Mouse (Mus musculus) layer of hippocampus, postnatal 36 days (tissue): ENCODE data around the gene Pgr. TPM values are rescaled to one million over a fixed set of nuclear protein-coding genes. Genes with fewer than 3 reads are reported as not detected.

Experiments used
- DNase-seq, 2 experiments: peaks; one replicate each; pipeline ENCODE4 v3.0.0; 2022
- total RNA-seq, 2 experiments: library from RNA; stranded (reverse); gene quantifications; 2 replicates each; pipeline ENCODE4 v1.2.3; 2021

The Pgr gene
- 10 to 100 TPM; 10.4 to 10.7 TPM for total RNA-seq

- peak; percentile 11 to 23 for DNase-seq
These were observed at the start of gene Pgr for GRCm38 (mm10) chr9:8899616-8900202. Gene Pgr (plus strand): TSS chr9:8899833.

DNA sequence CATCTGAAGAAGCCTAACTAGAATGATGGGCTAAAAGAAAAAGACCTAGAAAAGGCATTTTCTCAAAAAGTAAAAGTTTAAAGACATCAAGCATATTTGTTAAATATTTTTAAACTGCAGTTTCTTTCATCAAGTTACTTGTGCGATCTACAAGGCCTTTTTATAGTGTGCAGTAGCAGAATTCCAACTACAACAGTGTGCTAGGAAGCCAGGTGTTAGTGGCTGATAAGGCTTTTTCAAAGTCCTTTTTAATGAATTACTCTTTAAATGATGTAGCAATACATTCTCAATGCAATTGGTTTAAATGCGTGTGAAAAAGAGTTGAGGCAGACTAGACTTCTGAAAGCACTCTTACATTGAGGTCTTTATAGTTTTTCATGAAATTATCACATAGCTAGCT lies 42.2 kb upstream of the Pgr start:
- DNase-seq = no peak

DNA sequence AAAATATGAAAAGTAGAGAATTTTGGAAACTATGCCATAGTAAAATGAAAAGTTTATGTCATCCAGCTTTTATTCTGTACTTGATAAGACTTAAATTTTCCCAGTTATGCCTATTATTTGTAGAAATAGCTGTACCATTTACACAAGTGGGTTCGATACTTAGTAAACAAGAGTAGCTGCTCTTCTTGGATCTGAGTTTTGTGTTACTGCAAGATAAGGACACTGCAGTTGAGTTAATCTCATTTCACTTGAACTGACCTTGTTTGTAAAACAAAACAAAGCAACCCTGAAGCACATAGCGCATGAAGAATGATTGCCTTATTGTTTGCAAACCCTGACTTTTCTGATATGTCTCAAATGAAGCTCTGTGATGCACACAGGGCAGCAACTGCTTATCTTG lies 31.1 kb upstream of the Pgr start:
- DNase-seq = no peak

- DNase-seq = no peak
These were observed 4.4 kb upstream of the Pgr start for GRCm38 (mm10) chr9:8895205-8895604.

GRCm38 (mm10) chr9:8900203-8901012 lies 775 bp downstream of the Pgr start:
- peak; percentile 2 to 4 for DNase-seq

- DNase-seq = peak; percentile 29 to 32
These were observed 1.5 kb downstream of the Pgr start for GRCm38 (mm10) chr9:8901013-8901646.

- peak; percentile 44 to 56 for DNase-seq
These were observed 2.1 kb downstream of the Pgr start for GRCm38 (mm10) chr9:8901647-8902131.

DNA sequence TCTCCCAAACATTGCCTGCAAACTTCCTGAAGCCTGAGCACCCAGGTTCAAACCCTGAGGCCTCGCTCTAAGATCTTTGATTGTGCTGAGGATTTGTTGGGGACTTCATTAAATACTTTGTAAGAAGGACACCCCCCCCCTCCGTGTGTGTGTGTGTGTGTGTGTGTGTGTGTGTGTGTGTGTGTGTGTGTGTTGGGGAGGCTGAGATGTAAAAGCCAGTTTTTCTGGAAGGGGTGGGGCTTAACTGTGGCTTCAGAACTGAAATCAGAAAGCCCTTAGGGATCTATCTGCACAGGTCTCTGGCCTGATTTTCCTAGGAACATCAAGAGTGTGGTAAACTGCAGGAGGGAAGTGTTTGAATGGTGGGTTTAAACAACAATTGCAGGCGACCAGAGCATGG lies 2.6 kb downstream of the Pgr start:
- peak in 1 of 2 experiments; percentile 2 for DNase-seq

DNA sequence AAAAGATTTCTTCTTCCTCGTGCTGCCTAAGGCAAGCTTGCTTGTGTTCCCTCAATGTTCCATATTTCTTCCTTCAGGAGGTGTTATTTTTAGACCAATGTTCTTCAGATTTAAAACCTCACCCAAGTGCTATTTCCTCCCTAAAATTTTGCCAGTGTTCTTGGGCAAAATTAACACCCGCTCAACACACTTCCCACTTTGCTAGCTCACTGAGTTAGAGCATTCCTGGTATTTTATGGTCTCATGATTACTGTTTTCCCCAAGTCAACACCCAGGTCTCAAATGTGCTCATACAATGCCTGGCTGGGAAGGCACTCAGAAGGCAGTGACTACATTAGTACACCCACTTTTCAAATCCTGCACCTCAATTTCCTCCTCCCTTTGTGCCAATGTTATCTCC lies 27.9 kb downstream of the Pgr start:
- no peak for DNase-seq

DNA sequence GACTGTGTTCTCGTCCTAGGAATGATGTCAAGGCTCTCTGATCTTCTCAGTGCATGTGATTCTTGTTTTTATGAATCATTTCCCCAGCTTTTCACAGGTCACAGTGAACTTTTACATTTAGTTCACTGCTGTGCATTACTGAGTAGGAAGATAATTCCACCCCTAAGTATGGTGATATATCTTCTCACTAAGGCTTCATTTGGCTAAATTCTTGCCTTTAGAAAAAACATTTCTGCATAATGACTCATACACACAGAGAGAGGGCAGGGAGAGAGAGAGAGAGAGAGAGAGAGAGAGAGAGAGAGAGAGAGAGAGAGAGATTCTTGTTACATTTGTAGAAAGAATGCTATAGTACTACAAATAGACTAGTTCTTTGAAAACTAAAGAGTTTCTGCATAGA lies 38.1 kb downstream of the Pgr start:
- no peak for DNase-seq

DNA sequence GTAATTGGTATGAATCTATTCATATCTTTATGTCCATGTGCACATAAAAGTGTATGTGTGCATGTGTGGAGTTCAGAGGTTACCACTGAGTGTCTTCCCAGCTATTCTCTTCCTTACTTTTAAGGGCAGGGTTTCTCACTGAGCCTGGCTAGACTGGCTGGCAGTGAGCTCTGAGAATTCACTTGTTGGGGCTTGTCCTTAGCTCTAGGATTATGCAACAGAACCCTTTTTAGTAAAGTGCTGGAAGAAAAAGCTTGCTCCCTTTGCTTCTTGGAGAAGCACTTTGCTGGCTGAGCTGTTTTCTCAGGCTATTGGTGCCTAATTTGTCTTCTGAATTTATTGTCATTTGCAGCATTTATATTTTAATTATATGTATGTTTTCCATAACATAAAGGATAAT lies 53.7 kb downstream of the Pgr start:
- no peak for DNase-seq

DNA sequence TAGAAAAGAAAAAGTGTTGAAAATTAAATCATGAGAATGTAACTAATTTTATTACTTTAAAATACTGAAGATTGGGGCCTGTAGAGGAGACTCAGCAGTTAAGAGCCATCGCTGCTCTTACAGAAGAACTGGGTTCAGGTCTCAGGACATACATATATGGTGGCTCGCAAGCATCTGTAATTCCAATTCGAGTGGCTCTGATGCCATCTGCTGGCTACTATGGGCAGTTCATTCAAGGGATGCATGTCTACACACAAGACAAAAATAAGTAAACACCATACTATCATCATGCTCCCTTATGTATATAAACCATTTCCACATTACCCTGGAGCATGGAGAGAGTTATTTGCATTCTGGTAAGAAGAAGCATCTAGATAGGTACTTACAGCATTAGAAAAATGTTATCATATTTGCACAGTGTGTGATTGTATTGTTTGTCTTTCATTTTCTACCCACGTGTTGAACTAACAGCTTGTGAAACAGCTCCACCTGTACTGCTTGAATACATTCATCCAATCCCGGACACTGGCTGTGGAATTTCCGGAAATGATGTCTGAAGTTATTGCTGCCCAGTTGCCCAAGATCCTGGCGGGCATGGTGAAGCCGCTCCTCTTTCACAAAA lies 65.0 kb downstream of the Pgr start:
- peak in 1 of 2 experiments; percentile 6 for DNase-seq

GRCm38 (mm10) chr9:8970240-8970639 lies 70.6 kb downstream of the Pgr start:
- DNase-seq = no peak

GRCm38 (mm10) chr9:8971491-8971890 lies 71.9 kb downstream of the Pgr start, which contains the start of gene Gm16485:
Gene Gm16485 (plus strand): TSS chr9:8971791.
- no peak for DNase-seq

- peak in 1 of 2 experiments; percentile 8 for DNase-seq
These were observed 78.1 kb downstream of the Pgr start for GRCm38 (mm10) chr9:8977775-8978174.

GRCm38 (mm10) chr9:8982315-8982714 lies 82.7 kb downstream of the Pgr start:
- no peak for DNase-seq

DNA sequence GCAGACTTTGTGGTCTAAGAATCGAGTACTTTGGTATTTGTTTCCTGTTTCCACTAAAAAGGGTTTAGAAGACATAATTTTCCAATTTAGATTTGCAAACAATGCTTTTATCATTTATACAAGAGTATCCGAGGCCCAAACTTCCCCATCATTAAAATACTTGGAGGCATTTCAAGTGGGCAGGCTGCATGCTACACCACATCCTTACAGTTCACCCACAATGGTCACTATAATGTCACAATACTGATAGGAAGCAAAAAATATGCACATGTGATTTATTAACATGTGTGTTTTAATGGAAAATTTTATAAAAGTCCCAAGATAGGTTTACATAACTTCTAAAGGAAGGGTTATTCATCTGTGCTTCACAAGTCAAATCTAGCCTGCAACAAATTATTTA lies 96.9 kb downstream of the Pgr start:
- DNase-seq = no peak

DNA sequence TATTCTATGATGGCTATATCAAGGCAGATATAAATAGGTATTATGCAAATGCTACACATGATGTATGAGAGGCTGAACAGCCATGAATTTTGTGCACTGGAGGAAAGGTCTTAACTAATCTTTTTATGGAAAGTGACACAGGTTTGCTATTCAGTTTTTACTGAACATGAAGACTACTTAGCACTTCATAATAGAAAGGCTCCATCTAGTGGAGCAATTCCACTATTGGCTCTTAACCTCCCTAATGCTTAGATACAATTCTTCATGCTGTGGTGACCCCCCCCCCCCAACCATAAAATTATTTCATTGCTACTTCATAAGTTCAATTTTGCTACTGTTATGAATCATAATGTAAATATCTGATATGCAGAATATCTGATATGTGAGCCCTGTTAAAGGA lies 101.5 kb downstream of the Pgr start:
- no peak for DNase-seq

- DNase-seq = no peak
These were observed 115.5 kb downstream of the Pgr start for GRCm38 (mm10) chr9:9015108-9015507.
